8 mouse cellular contexts compared by ENCODE assay signal in genomic region chr14:122981831-122982485, GRCm38 (mm10). TPM values are rescaled to one million over a fixed set of nuclear protein-coding genes. Genes with fewer than 3 reads are reported as not detected.
DNase-seq lines count a peak whose midpoint lies in the region; ATAC-seq and TF ChIP-seq lines count a peak whose summit lies in the region.

No protein-coding gene starts in this region.

- no peaks in the 10 kb centered on the region for H3K27me3 ChIP-seq in kidney, adult 2 months (replicated peaks; ENCODE audit: control insufficient read depth, insufficient read depth, low read length)
- no peaks in the 10 kb centered on the region for H3K27me3 ChIP-seq in hindbrain, postnatal 0 days (ENCODE audit: insufficient read depth, low read length)
- no peaks in the 10 kb centered on the region for H3K27me3 ChIP-seq in neural tube, embryonic 11.5 days (ENCODE audit: control insufficient read depth, insufficient read depth, low read length)

- peak overlapping the region; percentile 80 for H3K9ac ChIP-seq in hindbrain, postnatal 0 days (replicated peaks; ENCODE audit: low read length)
- peak overlapping the region; percentile 91 for H3K9ac ChIP-seq in neural tube, embryonic 11.5 days (ENCODE audit: low read length)

- ATAC-seq in hindbrain, postnatal 0 days: 0 out of 2 replicates have a peak, but pooled peaks have one; percentile 0
- ATAC-seq in neural tube, embryonic 11.5 days (ENCODE audit: insufficient read depth, low FRiP score, low TSS enrichment): no peak
- ATAC-seq in activated CD4-positive, CD25-positive, alpha-beta regulatory T cell, adult 4 months: no peak

- peak overlapping the region; percentile 86 for H3K4me2 ChIP-seq in hindbrain, postnatal 0 days (ENCODE audit: low read depth, low read length)
- H3K4me2 ChIP-seq in neural tube, embryonic 11.5 days (ENCODE audit: low read depth): peak overlapping the region; percentile 82

- no peak overlapping the region for H3K27ac ChIP-seq in kidney, adult 2 months (ENCODE audit: insufficient read depth, low read depth, low read length)
- no peak overlapping the region for H3K27ac ChIP-seq in cortical plate, adult 2 months (ENCODE audit: insufficient read depth, low read length)
- H3K27ac ChIP-seq in hindbrain, postnatal 0 days: peak overlapping the region; percentile 95
- no peak overlapping the region for H3K27ac ChIP-seq in neural tube, embryonic 11.5 days (ENCODE audit: low read depth, low read length)

- 47% methylated on average over 8 of the region's 8 CpGs for WGBS in kidney, adult 2 months
- 22% methylated on average over 8 of the region's 8 CpGs for WGBS in hindbrain, postnatal 0 days
- 33% methylated on average over 8 of the region's 8 CpGs for WGBS in neural tube, embryonic 11.5 days

- no peak for TF ChIP-seq CTCF in kidney, adult 2 months (conservative IDR thresholded peaks at IDR 0.05; ENCODE audit: insufficient read depth, insufficient read length, low read depth, low read length)
- no peak for TF ChIP-seq CTCF in cortical plate, adult 2 months (IDR thresholded peaks at IDR 0.05; ENCODE audit: extremely low read depth, insufficient read depth, low read length)
- TF ChIP-seq CTCF in hindbrain, postnatal 0 days (IDR thresholded peaks at IDR 0.05; ENCODE audit: low read depth): no peak

- peaks cover 9% of the 10 kb centered on the region; the same call in 1 of the 2 replicates for H3K4me1 ChIP-seq in kidney, adult 2 months (ENCODE audit: control insufficient read depth, insufficient read depth, low read length)
- H3K4me1 ChIP-seq in cortical plate, adult 2 months (ENCODE audit: control insufficient read depth, insufficient read depth, low read length): peaks cover 1% of the 10 kb centered on the region; the same call in 1 of the 2 replicates
- peaks cover 16% of the 10 kb centered on the region; the same call in 1 of the 2 replicates for H3K4me1 ChIP-seq in hindbrain, postnatal 0 days (ENCODE audit: insufficient read depth, low read length)
- H3K4me1 ChIP-seq in neural tube, embryonic 11.5 days (ENCODE audit: control insufficient read depth, insufficient read depth, low read length): peaks cover 12% of the 10 kb centered on the region

- peak overlapping the region; percentile 55; the same call in 1 of the 2 replicates for H3K4me3 ChIP-seq in kidney, adult 2 months (ENCODE audit: insufficient read depth, low read depth, low read length)
- H3K4me3 ChIP-seq in cortical plate, adult 2 months (ENCODE audit: insufficient read depth, low read length): peak overlapping the region; percentile 41
- H3K4me3 ChIP-seq in hindbrain, postnatal 0 days (ENCODE audit: low read length): peak overlapping the region; percentile 82
- H3K4me3 ChIP-seq in neural tube, embryonic 11.5 days (ENCODE audit: low read depth, low read length): peak overlapping the region; percentile 63

- H3K36me3 ChIP-seq in kidney, adult 2 months (ENCODE audit: control insufficient read depth, insufficient read depth, low read length): no peaks in the 10 kb centered on the region
- H3K36me3 ChIP-seq in hindbrain, postnatal 0 days (ENCODE audit: insufficient read depth, low read length): no peaks in the 10 kb centered on the region
- no peaks in the 10 kb centered on the region for H3K36me3 ChIP-seq in neural tube, embryonic 11.5 days (ENCODE audit: control insufficient read depth, insufficient read depth, low read length)

- DNase-seq in kidney, adult 2 months: no peak
- no peak for DNase-seq in kidney, postnatal 36 days
- no peak for DNase-seq in hindbrain, postnatal 0 days (ENCODE audit: low spot score)
- peak; percentile 23 for DNase-seq in neural tube, embryonic 11.5 days (ENCODE audit: low spot score)
- DNase-seq in layer of hippocampus, adult 11-12 months (ENCODE audit: low spot score): no peak
- no peak for DNase-seq in kidney, adult 8-10 months

- no peaks in the 10 kb centered on the region for H3K9me3 ChIP-seq in hindbrain, postnatal 0 days (ENCODE audit: low read length)
- H3K9me3 ChIP-seq in neural tube, embryonic 11.5 days (ENCODE audit: control insufficient read depth, low read length): no peaks in the 10 kb centered on the region

- TF ChIP-seq POLR2A in kidney, adult 2 months (IDR thresholded peaks at IDR 0.05; ENCODE audit: low read depth, low read length): no peak
- no peak for TF ChIP-seq POLR2A in cortical plate, adult 2 months (IDR thresholded peaks at IDR 0.05; ENCODE audit: extremely low read depth, insufficient read depth, low read length)

RNA-seq across cellular contexts. Expression of gene Tmtc4, which starts 1.9 kb away (rescaled TPM):
- 11.9 and 13.0 TPM in 2 replicates for polyA plus RNA-seq in kidney, adult 2 months (2012; rRNA removed)
- 10.5 and 13.2 TPM in 2 replicates for polyA plus RNA-seq in cortical plate, adult 2 months (2012; rRNA removed)
- 27.6 and 105 TPM in 2 replicates for total RNA-seq in hindbrain, postnatal 0 days (2014; rRNA removed)
- 30.4 and 31.1 TPM in 2 replicates for polyA plus RNA-seq in hindbrain, postnatal 0 days (2015; fragmentation: Nextera tagmentation; extraction: Ambion mirVana)
- 50.3 and 53.1 TPM in 2 replicates for polyA plus RNA-seq in neural tube, embryonic 11.5 days (2014; fragmentation: Nextera tagmentation; extraction: Ambion mirVana)
- 10 to 100 TPM; 11.8 to 18.5 TPM for polyA plus RNA-seq in activated CD4-positive, CD25-positive, alpha-beta regulatory T cell, adult 4 months (2017; shearing (Covaris generic))
